Mouse (Mus musculus) midbrain, embryonic 15.5 days (tissue): ENCODE results near the gene 2010005H15Rik. TPM values are rescaled to one million over a fixed set of nuclear protein-coding genes. Genes with fewer than 3 reads are reported as not detected.

ENCODE experiments used
- polyA plus RNA-seq: library from polyadenylated mRNA; unstranded; fragments of >200 nt; fragmentation: Nextera tagmentation; extraction: Ambion mirVana; gene quantifications from 2 replicates; pipeline ENCODE4 v1.2.1, GENCODE M21; 2015

2010005H15Rik gene
- polyA plus RNA-seq, 1 experiment from 2014 or later: not detected

Other genes with a start within 250 kb of the 2010005H15Rik start
- 74.3 and 83.1 TPM in 2 replicates for gene Kpna1, start 242.7 kb upstream of the 2010005H15Rik start, polyA plus RNA-seq
- gene Wdr5b, start 180.3 kb upstream of the 2010005H15Rik start, polyA plus RNA-seq: 13.0 and 13.2 TPM in 2 replicates
- 128 and 129 TPM in 2 replicates for gene Fam162a, start 149.9 kb upstream of the 2010005H15Rik start, polyA plus RNA-seq
- gene Ccdc58, start 149.8 kb upstream of the 2010005H15Rik start, polyA plus RNA-seq: 27.4 and 27.6 TPM in 2 replicates
- not detected in 2 replicates for gene Csta1, start 90.2 kb upstream of the 2010005H15Rik start, polyA plus RNA-seq
- gene Stfa2l1, start 64.7 kb upstream of the 2010005H15Rik start, polyA plus RNA-seq: not detected in 2 replicates
- 1.1 TPM in 1 of 2 replicates, not detected in the other for gene Gm5483, start 37.3 kb upstream of the 2010005H15Rik start, polyA plus RNA-seq
- not detected in 2 replicates for gene Gm5416, start 11.1 kb upstream of the 2010005H15Rik start, polyA plus RNA-seq
- 0.68 and 2.0 TPM in 2 replicates for gene Stfa1, start 55.5 kb downstream of the 2010005H15Rik start, polyA plus RNA-seq
- gene BC117090, start 112.9 kb downstream of the 2010005H15Rik start, polyA plus RNA-seq: not detected in 2 replicates
- 1.0 and 2.6 TPM in 2 replicates for gene BC100530, start 146.3 kb downstream of the 2010005H15Rik start, polyA plus RNA-seq
- not detected in 2 replicates for gene Stfa2, start 187.0 kb downstream of the 2010005H15Rik start, polyA plus RNA-seq
- not detected in 2 replicates for gene Stfa3, start 233.9 kb downstream of the 2010005H15Rik start, polyA plus RNA-seq